Mouse (Mus musculus) ES-Bruce4 (cell line): ENCODE data around the gene Vipr1.

ENCODE experiments used
- CTCF ChIP-seq: IDR thresholded peaks from one replicate; pipeline ENCODE4 v1.8.1; 2011; ENCODE audit warnings: low read depth, low read length
- EP300 ChIP-seq: IDR thresholded peaks from 2 replicates; pipeline ENCODE4 v1.6.1; 2011; ENCODE audit warnings: low read depth, low read length; ENCODE audit not compliant: insufficient read depth
- POLR2A ChIP-seq: IDR thresholded peaks from one replicate; pipeline ENCODE4 v1.8.1; 2011; ENCODE audit warnings: low read length; ENCODE audit not compliant: insufficient read depth

- TF ChIP-seq CTCF: no peak
- TF ChIP-seq POLR2A: no peak
- TF ChIP-seq EP300: no peak
These were observed 33.1 kb upstream of the Vipr1 start for GRCm38 (mm10) chr9:121609381-121609780.
